ENCODE assay signal across 18 mouse cellular contexts in the genomic region with DNA sequence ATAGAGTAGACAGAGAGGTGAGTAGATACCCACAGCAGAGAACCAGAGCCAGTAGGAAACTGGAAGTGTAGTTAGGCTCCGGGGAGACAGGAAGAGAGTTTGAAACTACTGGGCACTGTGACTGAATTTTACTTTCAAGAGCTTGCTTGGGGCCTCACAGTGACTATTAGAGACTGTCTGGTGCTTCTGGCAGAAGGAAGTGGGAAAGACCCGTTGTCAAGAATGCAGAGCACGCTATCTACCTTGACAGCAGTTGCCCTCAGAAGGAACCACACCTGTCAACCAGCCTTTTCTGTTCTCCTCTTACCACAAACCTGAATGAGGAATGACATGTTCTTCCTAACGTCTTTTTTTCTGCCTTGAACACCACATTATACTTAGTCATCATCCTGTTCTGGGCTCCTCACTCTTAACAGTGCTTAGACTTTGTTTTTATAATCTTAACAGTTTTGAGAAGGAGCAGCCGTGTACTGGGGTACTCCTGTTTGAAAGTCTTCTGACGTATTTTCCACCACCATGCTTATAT. TPM values are rescaled to one million over a fixed set of nuclear protein-coding genes. Genes with fewer than 3 reads are reported as not detected.
DNase-seq lines count a peak whose midpoint lies in the region; ATAC-seq and TF ChIP-seq lines count a peak whose summit lies in the region.
"Had no signal": no experiment of that assay in that cellular context is flagged by ENCODE, and none has a peak within 500 bp of the region (broad histone marks: within the 10 kb centered on the region; RNA-seq: fewer than 3 reads in every experiment).

No protein-coding gene starts in this region.

- no peak overlapping the region for H3ac ChIP-seq in C2C12 (ENCODE audit: control insufficient read depth, insufficient read length, low read depth)

- no peaks in the 10 kb centered on the region; the same call in 1 of the 2 replicates for H3K4me1 ChIP-seq in heart, embryonic 15.5 days (replicated peaks)
- H3K4me1 ChIP-seq in stomach, embryonic 16.5 days (ENCODE audit: control insufficient read depth, insufficient read depth, low read length) = 0 out of 2 replicates have a peak, but pooled peaks cover 4% of the 10 kb centered on the region
- H3K4me1 ChIP-seq: heart, embryonic 10.5 days had no signal

- H3K36me3 ChIP-seq in heart, embryonic 15.5 days = peaks cover 57% of the 10 kb centered on the region
- peaks cover 66% of the 10 kb centered on the region for H3K36me3 ChIP-seq in C2C12 (ENCODE audit: control insufficient read depth, insufficient read depth)
- H3K36me3 ChIP-seq in stomach, embryonic 16.5 days (ENCODE audit: control insufficient read depth, insufficient read depth, low read length) = 0 out of 2 replicates have a peak, but pooled peaks cover 2% of the 10 kb centered on the region

- WGBS in heart, embryonic 15.5 days = 63% methylated on average over 6 of the region's 6 CpGs
- 62% methylated on average over 6 of the region's 6 CpGs for WGBS in stomach, embryonic 16.5 days

- no peak for DNase-seq in heart, postnatal 4 days
- no peak for DNase-seq in spleen, adult 12 weeks (ENCODE audit: low spot score)
- no peak for DNase-seq in right cerebral cortex, postnatal 4 days
- DNase-seq: gastrocnemius, postnatal 10 days; kidney, adult 2 months; left cerebral cortex, postnatal 4 days; liver; lung, postnatal 14 days; retina, postnatal 1 day; thymus, adult 18-20 months had no signal

- H3K79me2 ChIP-seq in C2C12 (ENCODE audit: control insufficient read depth, insufficient read depth) = peaks cover 49% of the 10 kb centered on the region

- 0 out of 2 replicates have a peak overlapping the region, but pooled peaks have one; percentile 9 for H3K27ac ChIP-seq in heart, embryonic 15.5 days
- peak overlapping the region; percentile 32; the same call in 1 of the 2 replicates for H3K27ac ChIP-seq in stomach, embryonic 16.5 days (ENCODE audit: low read length)
- H3K27ac ChIP-seq: heart, embryonic 10.5 days; hindbrain, embryonic 12.5 days; layer of hippocampus, adult 2 months; midbrain, embryonic 10.5 days had no signal

- no peaks in the 10 kb centered on the region for H3K9me3 ChIP-seq in heart, embryonic 15.5 days (replicated peaks)
- H3K9me3 ChIP-seq in stomach, embryonic 16.5 days (replicated peaks; ENCODE audit: control insufficient read depth, low read length) = no peaks in the 10 kb centered on the region
- H3K9me3 ChIP-seq: heart, embryonic 10.5 days; hindbrain, embryonic 12.5 days; midbrain, embryonic 10.5 days had no signal

- no peaks in the 10 kb centered on the region for H3K27me3 ChIP-seq in heart, embryonic 15.5 days
- no peaks in the 10 kb centered on the region for H3K27me3 ChIP-seq in C2C12 (ENCODE audit: control insufficient read depth, insufficient read depth, insufficient read length)
- H3K27me3 ChIP-seq in stomach, embryonic 16.5 days (ENCODE audit: control insufficient read depth, insufficient read depth, low read length) = no peaks in the 10 kb centered on the region
- H3K27me3 ChIP-seq: hindbrain, embryonic 12.5 days had no signal

- H3K4me3 ChIP-seq in heart, embryonic 15.5 days = no peak overlapping the region
- no peak overlapping the region for H3K4me3 ChIP-seq in C2C12 (ENCODE audit: insufficient read depth, poor library complexity, severe bottlenecking)
- H3K4me3 ChIP-seq in stomach, embryonic 16.5 days (replicated peaks; ENCODE audit: low read length) = no peak overlapping the region
- H3K4me3 ChIP-seq: heart, embryonic 10.5 days; hindbrain, embryonic 12.5 days; layer of hippocampus, adult 2 months; midbrain, embryonic 10.5 days had no signal

- ATAC-seq in heart, embryonic 15.5 days (replicated peaks; ENCODE audit: insufficient number of reproducible peaks, insufficient read depth, low FRiP score, low read depth) = no peak
- ATAC-seq in hematopoietic stem cell, adult 5-6 weeks (replicated peaks in 1 of 2; ENCODE audit: insufficient read depth in 1 of 2, low FRiP score in 2 of 2, low TSS enrichment in 1 of 2, low read depth in 1 of 2, poor library complexity in 2 of 2, severe bottlenecking in 2 of 2) = peak; percentile 88 to 89
- ATAC-seq in stomach, embryonic 16.5 days (ENCODE audit: insufficient read depth, low FRiP score) = no peak

- H3K4me2 ChIP-seq in heart, embryonic 15.5 days = no peak overlapping the region
- H3K4me2 ChIP-seq in stomach, embryonic 16.5 days (ENCODE audit: low read depth, low read length) = no peak overlapping the region
- H3K4me2 ChIP-seq: hindbrain, embryonic 12.5 days had no signal

- H3K79me3 ChIP-seq in C2C12 (ENCODE audit: low read depth) = peaks cover 18% of the 10 kb centered on the region

- H3K9ac ChIP-seq in heart, embryonic 15.5 days = no peak overlapping the region
- no peak overlapping the region for H3K9ac ChIP-seq in stomach, embryonic 16.5 days (ENCODE audit: low read length)
- H3K9ac ChIP-seq: hindbrain, embryonic 12.5 days had no signal

- no peak for TF ChIP-seq CTCF in C2C12 (IDR thresholded peaks at IDR 0.05; ENCODE audit: control insufficient read depth, insufficient read depth, insufficient read length)

TF ChIP-seq in C2C12, 6 proteins besides CTCF, POLR2A, EP300 and RAD21:
- TF ChIP-seq USF1 (IDR thresholded peaks at IDR 0.05; ENCODE audit: low read depth) = no peak
- no peak for TF ChIP-seq MAX (IDR thresholded peaks at IDR 0.05)
- no peak for TF ChIP-seq CEBPB (IDR thresholded peaks at IDR 0.05; ENCODE audit: low read depth)
- TF ChIP-seq MYOD1 (IDR thresholded peaks at IDR 0.05; ENCODE audit: control insufficient read depth, insufficient read length, low read depth) = peak; percentile 49
- TF ChIP-seq FOSL1 (IDR thresholded peaks at IDR 0.05; ENCODE audit: insufficient read depth, low read length, poor library complexity, severe bottlenecking) = no peak
- TF ChIP-seq MYOG (IDR thresholded peaks at IDR 0.05; ENCODE audit: control insufficient read depth, extremely low read depth, insufficient read length) = no peak
TF ChIP-seq in C2C12: peak in this region for 1.

RNA-seq across cellular contexts. Expression of gene Larp4b, which starts 45.8 kb away (rescaled TPM):
- polyA plus RNA-seq in heart, embryonic 15.5 days (2015; fragmentation: Nextera tagmentation; extraction: Ambion mirVana) = 23.5 and 25.4 TPM in 2 replicates
- total RNA-seq in heart, postnatal 4 days (2021) = 10 to 100 TPM; 85.3 to 85.8 TPM
- polyA plus RNA-seq in C2C12 (2012; fragmentation: generic; extraction: Trizol) = 15.2 TPM
- 76.5 and 95.2 TPM in 2 replicates for total RNA-seq in hematopoietic stem cell, adult 5-6 weeks (2017)
- polyA plus RNA-seq in stomach, embryonic 16.5 days (2015; fragmentation: Nextera tagmentation; extraction: Ambion mirVana) = 37.9 and 40.4 TPM in 2 replicates

Comparison
In these comparisons a context has a peak if more than half of its experiments do, and no peak if none do; other contexts are left out.
1. ATAC-seq: peak in hematopoietic stem cell, adult 5-6 weeks (2 of 2); none in heart, embryonic 15.5 days (single experiment) and stomach, embryonic 16.5 days (single experiment).